Mouse (Mus musculus) olfactory bulb, adult 2 months (tissue): Measurements from ENCODE around the gene Hist1h2ak.

Experiments used
- CTCF ChIP-seq: fragments of 200-500 bp; IDR thresholded peaks from 2 replicates; pipeline ENCODE4 v1.5.1; 2012; ENCODE audit warnings: low read depth, mild to moderate bottlenecking, low read length, moderate library complexity; ENCODE audit not compliant: insufficient read depth
- POLR2A ChIP-seq: fragments of 200-500 bp; IDR thresholded peaks from 2 replicates; pipeline ENCODE4 v1.6.1; 2012; ENCODE audit warnings: mild to moderate bottlenecking, low read depth, low read length, moderate library complexity; ENCODE audit not compliant: insufficient read depth

DNA sequence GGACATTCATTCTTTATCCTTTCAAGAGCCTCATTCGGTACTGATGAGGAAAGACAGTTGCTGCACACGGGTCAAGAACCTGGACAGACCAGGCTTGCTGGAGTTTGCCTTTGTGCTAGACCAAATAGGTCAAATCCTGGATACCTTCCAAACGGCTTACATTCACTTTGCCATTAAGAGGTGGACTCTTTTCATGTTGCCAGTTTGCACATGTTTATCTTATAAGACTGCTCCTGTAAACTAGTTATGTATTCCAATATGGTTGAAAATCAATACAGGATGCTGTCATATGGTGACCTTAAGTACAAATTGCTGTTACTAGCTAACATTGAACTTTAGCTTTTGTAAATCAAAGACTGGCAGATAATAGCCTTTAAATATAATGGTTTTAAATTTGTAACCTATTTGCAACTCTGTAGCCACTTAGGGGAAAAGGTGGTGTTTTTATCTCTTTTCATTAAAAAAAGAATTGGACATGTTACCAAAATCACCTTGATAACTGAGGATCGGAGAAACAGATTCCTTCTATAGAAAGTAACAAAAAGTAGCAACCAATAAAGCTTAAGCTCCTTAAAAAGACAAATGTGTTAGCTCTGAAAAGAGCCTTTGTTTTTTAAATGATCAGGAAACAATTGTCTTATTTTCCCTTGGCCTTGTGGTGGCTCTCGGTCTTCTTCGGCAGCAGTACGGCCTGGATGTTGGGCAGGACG, 32.7 kb upstream of the Hist1h2ak start:
- TF ChIP-seq CTCF = no peak
- no peak for TF ChIP-seq POLR2A
